Mouse (Mus musculus) liver, postnatal 0 days (tissue): ENCODE data around the gene Layn. TPM values are rescaled to one million over a fixed set of nuclear protein-coding genes. Genes with fewer than 3 reads are reported as not detected.

ENCODE experiments used
- ATAC-seq: fragments of 200-750 bp; cut with Nextera tagmentation; 2 replicates; pipeline ENCODE4 v1.8.0; 2017; ENCODE audit warnings: mild to moderate bottlenecking, moderate library complexity
- DNase-seq: peaks from one replicate; pipeline ENCODE4 v3.0.0-alpha.2; 2016
- H3K27ac ChIP-seq: fragments of 300-500 bp; sonication (generic); 2 replicates; pipeline ENCODE4 v1.5.1; 2014; ENCODE audit warnings: antibody characterized with exemption, moderate library complexity, mild to moderate bottlenecking, low read depth
- H3K27me3 ChIP-seq: fragments of 300-500 bp; sonication (generic); 2 replicates; pipeline ENCODE4 v1.6.1; 2014; ENCODE audit warnings: low read length, control low read depth, mixed read lengths; ENCODE audit not compliant: insufficient read depth
- H3K36me3 ChIP-seq: fragments of 300-500 bp; sonication (generic); replicated peaks from 2 replicates; pipeline ENCODE4 v1.6.1; 2014; ENCODE audit warnings: mild to moderate bottlenecking, control low read depth, low read length, moderate library complexity, mixed read lengths; ENCODE audit not compliant: insufficient read depth
- H3K4me1 ChIP-seq: fragments of 300-500 bp; sonication (generic); 2 replicates; pipeline ENCODE4 v1.6.1; 2014; ENCODE audit warnings: antibody characterized with exemption, mild to moderate bottlenecking, control low read depth; ENCODE audit not compliant: insufficient read depth
- H3K4me2 ChIP-seq: fragments of 300-500 bp; sonication (generic); 2 replicates; pipeline ENCODE4 v1.6.1; 2014; ENCODE audit warnings: low read depth, mild to moderate bottlenecking, low read length, moderate library complexity, mixed read lengths
- H3K4me3 ChIP-seq: fragments of 300-500 bp; sonication (generic); 2 replicates; pipeline ENCODE4 v1.5.1; 2014; ENCODE audit warnings: low read depth, low read length
- H3K9ac ChIP-seq: fragments of 300-500 bp; sonication (generic); replicated peaks from 2 replicates; pipeline ENCODE4 v1.6.1; 2014; ENCODE audit warnings: mild to moderate bottlenecking, moderate library complexity
- H3K9me3 ChIP-seq: fragments of 300-500 bp; sonication (generic); 2 replicates; pipeline ENCODE4 v1.6.1; 2016; ENCODE audit warnings: mild to moderate bottlenecking, control low read depth, low read length, mixed read lengths
- CTCF ChIP-seq: sonication (generic); IDR thresholded peaks from 2 replicates; pipeline ENCODE4 v1.5.1; 2016; ENCODE audit warnings: antibody characterized with exemption, low read depth
- EP300 ChIP-seq: IDR thresholded peaks from 2 replicates; pipeline ENCODE4 v1.6.1; 2016; ENCODE audit warnings: antibody characterized with exemption, low read depth, mild to moderate bottlenecking
- WGBS: fragments of 180-500 bp; shearing (Covaris S2); extraction: QIAGEN DNeasy Blood & Tissue Kit; methylation state at CpG from one replicate; pipeline ENCODE4 v1.1.7; 2014; ENCODE audit not compliant: insufficient replicate concordance; 5-methylcytosine and 5-hydroxymethylcytosine counted together
- polyA plus RNA-seq: library from polyadenylated mRNA; unstranded; fragments of >200 nt; fragmentation: Nextera tagmentation; extraction: Ambion mirVana; gene quantifications from 2 replicates; pipeline ENCODE4 v1.2.1, GENCODE M21; 2015

Gene Layn
- polyA plus RNA-seq, 1 experiment from 2014 or later, result 0.87 TPM

- H3K4me3 ChIP-seq, result no peak overlapping the region
- DNase-seq (no peak), ATAC-seq (no peak)
- no peak overlapping the region for H3K9ac ChIP-seq
- no peaks in the 10 kb centered on the region for H3K9me3 ChIP-seq
- H3K4me1 ChIP-seq, result no peaks in the 10 kb centered on the region; the same call in 1 of the 2 replicates
- H3K27ac ChIP-seq, result no peak overlapping the region
- TF ChIP-seq EP300, result no peak
- no peak for TF ChIP-seq CTCF
- H3K4me2 ChIP-seq, result no peak overlapping the region
- no peaks in the 10 kb centered on the region for H3K27me3 ChIP-seq
- H3K36me3 ChIP-seq, result no peaks in the 10 kb centered on the region
- 62% methylated on average over 3 of the region's 3 CpGs for whole genome bisulfite sequencing
Observed at GRCm38 (mm10) chr9:51032785-51033529, 43.9 kb downstream of the Layn start.

GRCm38 (mm10) chr9:51032291-51032690, 44.6 kb downstream of the Layn start:
- H3K4me1 ChIP-seq, result no peaks in the 10 kb centered on the region; the same call in 1 of the 2 replicates
- H3K27ac ChIP-seq, result no peak overlapping the region
- H3K9ac ChIP-seq, result no peak overlapping the region
- TF ChIP-seq EP300 (no peak), CTCF (no peak)
- H3K36me3 ChIP-seq, result no peaks in the 10 kb centered on the region
- H3K4me2 ChIP-seq, result no peak overlapping the region
- ATAC-seq (no peak), DNase-seq (no peak)
- 52% methylated on average over 8 of the region's 8 CpGs for WGBS
- H3K27me3 ChIP-seq, result no peaks in the 10 kb centered on the region
- no peak overlapping the region for H3K4me3 ChIP-seq
- H3K9me3 ChIP-seq, result no peaks in the 10 kb centered on the region

DNA sequence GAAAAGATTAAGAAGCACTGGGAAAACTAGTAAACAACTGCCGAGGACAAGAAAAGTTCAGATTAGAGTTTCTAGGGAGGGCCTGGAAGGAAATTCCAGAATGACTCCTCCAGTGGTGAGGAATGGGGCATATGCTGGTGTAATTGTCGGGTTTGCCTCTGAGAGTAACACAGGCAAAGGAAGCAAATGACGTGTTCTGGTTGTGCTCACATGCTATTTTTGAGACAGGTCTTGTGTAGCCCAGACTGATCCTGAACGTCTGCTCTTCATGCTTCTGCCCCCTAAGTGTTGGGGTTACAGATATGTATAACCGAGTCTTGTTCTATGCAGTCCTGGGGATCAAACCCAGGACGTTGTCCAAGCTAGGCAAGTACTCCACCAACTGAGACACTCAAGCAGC, 45.3 kb downstream of the Layn start:
- Histone ChIP-seq H3K4me3 (no peak overlapping the region), H3K36me3 (no peaks in the 10 kb centered on the region), H3K4me1 (no peaks in the 10 kb centered on the region; the same call in 1 of the 2 replicates), H3K9ac (no peak overlapping the region), H3K27ac (no peak overlapping the region), H3K27me3 (no peaks in the 10 kb centered on the region), H3K4me2 (no peak overlapping the region), H3K9me3 (no peaks in the 10 kb centered on the region)
- DNase-seq (no peak), ATAC-seq (no peak)
- TF ChIP-seq EP300, result no peak
- TF ChIP-seq CTCF, result no peak
- 55% methylated on average over 6 of the region's 6 CpGs for WGBS

DNA sequence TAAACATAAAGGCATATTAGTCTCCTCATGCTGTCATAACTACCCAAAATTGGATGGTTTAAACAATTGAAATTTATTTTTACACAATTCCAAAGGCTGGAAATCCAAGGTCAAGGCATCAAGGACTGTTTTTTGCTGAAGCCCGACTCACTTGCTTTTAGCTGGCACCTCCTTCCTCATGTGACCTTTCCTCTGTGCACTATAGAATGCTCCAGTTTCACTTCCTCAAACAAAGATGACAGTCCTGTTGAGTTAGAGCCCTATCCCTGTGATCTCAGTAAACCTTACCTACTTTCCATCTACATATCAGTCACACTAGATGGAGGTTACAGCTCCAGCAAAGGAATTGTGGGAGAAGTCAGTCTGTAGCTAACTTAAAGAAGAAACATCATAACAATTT, 46.7 kb downstream of the Layn start:
- DNase-seq (no peak), ATAC-seq (no peak)
- H3K27ac ChIP-seq, result no peak overlapping the region

DNA sequence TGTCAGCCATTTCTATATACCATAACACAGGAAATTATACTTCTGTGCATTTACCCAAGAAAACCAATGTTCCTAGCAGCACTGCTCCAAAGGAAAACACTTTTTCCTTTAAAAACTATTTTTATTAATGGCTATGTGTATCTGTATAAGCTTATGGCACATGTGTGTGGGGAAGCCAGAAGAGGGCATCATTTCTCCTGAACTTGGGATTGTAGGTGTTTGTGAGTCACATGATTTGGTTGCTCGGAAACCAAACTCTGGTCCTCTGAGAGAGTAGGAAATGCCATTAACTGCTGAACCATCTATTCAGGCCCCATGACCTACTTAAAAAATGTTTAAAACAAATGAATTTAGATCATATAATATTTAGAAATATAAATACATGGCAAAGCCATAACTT, 49.9 kb downstream of the Layn start:
- no peak overlapping the region for H3K9ac ChIP-seq
- TF ChIP-seq CTCF (no peak), EP300 (no peak)
- no peaks in the 10 kb centered on the region for H3K36me3 ChIP-seq
- no peaks in the 10 kb centered on the region for H3K9me3 ChIP-seq
- WGBS, result 75% methylated on average over 1 of the region's 1 CpGs
- no peak overlapping the region for H3K4me3 ChIP-seq
- no peaks in the 10 kb centered on the region for H3K27me3 ChIP-seq
- H3K4me2 ChIP-seq, result no peak overlapping the region
- H3K4me1 ChIP-seq, result no peaks in the 10 kb centered on the region; the same call in 1 of the 2 replicates
- ATAC-seq, result no peak
- DNase-seq, result no peak
- H3K27ac ChIP-seq, result no peak overlapping the region

More for the DNA sequence above, 46.7 kb downstream of the Layn start:
- H3K4me3 ChIP-seq, result no peak overlapping the region
- H3K9ac ChIP-seq, result no peak overlapping the region
- TF ChIP-seq EP300, result no peak
- no peak for TF ChIP-seq CTCF
- no peaks in the 10 kb centered on the region for H3K36me3 ChIP-seq
- no peak overlapping the region for H3K4me2 ChIP-seq
- no peaks in the 10 kb centered on the region for H3K27me3 ChIP-seq
- no peaks in the 10 kb centered on the region; the same call in 1 of the 2 replicates for H3K4me1 ChIP-seq
- 15% methylated on average over 1 of the region's 1 CpGs for WGBS
- H3K9me3 ChIP-seq, result no peaks in the 10 kb centered on the region

DNA sequence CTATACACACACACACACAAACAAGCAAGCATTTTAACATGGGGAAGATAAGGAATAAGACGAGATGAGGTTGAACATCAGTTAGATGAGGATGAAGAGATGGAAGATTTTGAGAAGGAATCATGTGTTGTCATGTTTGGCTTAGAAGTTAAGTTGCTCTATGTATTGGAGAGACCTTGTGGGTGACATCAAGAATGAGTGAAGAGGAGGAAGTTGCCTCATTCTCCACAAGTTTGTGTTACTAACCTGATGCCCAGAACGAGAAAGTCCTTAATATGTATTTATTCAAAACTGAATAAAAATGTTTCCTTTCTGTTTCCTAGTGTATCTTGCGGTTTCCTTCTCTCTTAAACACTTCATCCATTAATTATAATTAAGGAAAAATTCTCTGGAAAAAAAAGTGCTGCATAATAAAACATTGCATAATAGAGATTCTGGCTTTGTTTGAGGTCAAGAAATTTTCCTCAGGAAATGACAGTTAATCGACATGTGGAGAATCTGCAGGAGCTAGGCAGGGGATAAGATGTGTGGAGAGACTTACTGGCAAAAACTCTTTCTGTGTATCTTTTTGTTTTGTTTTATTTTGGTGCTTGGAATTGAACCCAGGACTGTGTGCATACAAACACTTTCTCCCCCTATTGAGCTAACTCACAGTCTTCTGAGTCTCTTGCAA, 55.6 kb downstream of the Layn start:
- Histone ChIP-seq H3K4me1 (no peaks in the 10 kb centered on the region), H3K27ac (no peak overlapping the region), H3K36me3 (no peaks in the 10 kb centered on the region), H3K27me3 (0 out of 2 replicates have a peak, but pooled peaks cover 4% of the 10 kb centered on the region), H3K9ac (no peak overlapping the region), H3K4me3 (no peak overlapping the region), H3K9me3 (no peaks in the 10 kb centered on the region), H3K4me2 (no peak overlapping the region)
- DNase-seq (no peak), ATAC-seq (no peak)
- WGBS, result 46% methylated on average over 4 of the region's 4 CpGs
- TF ChIP-seq EP300 (no peak), CTCF (no peak)
